Mouse (Mus musculus) heart, embryonic 13.5 days (tissue): Measurements from ENCODE around the gene Arhgap9. TPM values are rescaled to one million over a fixed set of nuclear protein-coding genes. Genes with fewer than 3 reads are reported as not detected.

Source experiments
- ATAC-seq: fragments of 200-750 bp; cut with Nextera tagmentation; 2 replicates; pipeline ENCODE4 v1.8.0; 2017; ENCODE audit warnings: moderate TSS enrichment; ENCODE audit not compliant: insufficient number of reproducible peaks, low FRiP score, low TSS enrichment; ENCODE audit errors: extremely low read depth
- H3K27ac ChIP-seq: fragments of 300-500 bp; sonication (generic); replicated peaks from 2 replicates; pipeline ENCODE4 v1.5.1; 2015; ENCODE audit warnings: moderate library complexity, mild to moderate bottlenecking, inconsistent platforms
- H3K27me3 ChIP-seq: fragments of 300-500 bp; sonication (generic); replicated peaks from 2 replicates; pipeline ENCODE4 v1.6.1; 2015; ENCODE audit warnings: mild to moderate bottlenecking, inconsistent platforms
- H3K36me3 ChIP-seq: fragments of 300-500 bp; sonication (generic); 2 replicates; pipeline ENCODE4 v1.6.1; 2015; ENCODE audit warnings: mild to moderate bottlenecking, inconsistent platforms
- H3K4me1 ChIP-seq: fragments of 300-500 bp; sonication (generic); 2 replicates; pipeline ENCODE4 v1.6.1; 2015; ENCODE audit warnings: inconsistent platforms
- H3K4me2 ChIP-seq: fragments of 300-500 bp; sonication (generic); 2 replicates; pipeline ENCODE4 v1.6.1; 2015; ENCODE audit warnings: inconsistent platforms, mild to moderate bottlenecking, moderate library complexity
- H3K4me3 ChIP-seq: fragments of 300-500 bp; sonication (generic); 2 replicates; pipeline ENCODE4 v1.5.1; 2015; ENCODE audit warnings: moderate library complexity, mild to moderate bottlenecking, inconsistent platforms
- H3K9ac ChIP-seq: fragments of 300-500 bp; sonication (generic); 2 replicates; pipeline ENCODE4 v1.6.1; 2015; ENCODE audit warnings: inconsistent platforms, mild to moderate bottlenecking, moderate library complexity
- H3K9me3 ChIP-seq: fragments of 300-500 bp; sonication (generic); 2 replicates; pipeline ENCODE4 v1.6.1; 2016; ENCODE audit warnings: inconsistent platforms
- WGBS: fragments of 180-500 bp; shearing (Covaris S2); methylation state at CpG from one replicate; pipeline ENCODE4 v1.1.7; 2015; ENCODE audit warnings: mixed read lengths; 5-methylcytosine and 5-hydroxymethylcytosine counted together
- polyA plus RNA-seq: library from polyadenylated mRNA; unstranded; fragments of >200 nt; fragmentation: Nextera tagmentation; extraction: Ambion mirVana; gene quantifications from 2 replicates; pipeline ENCODE4 v1.2.1, GENCODE M21; 2015

Arhgap9 gene
- polyA plus RNA-seq, 1 experiment from 2014 or later = 1.7 TPM

DNA sequence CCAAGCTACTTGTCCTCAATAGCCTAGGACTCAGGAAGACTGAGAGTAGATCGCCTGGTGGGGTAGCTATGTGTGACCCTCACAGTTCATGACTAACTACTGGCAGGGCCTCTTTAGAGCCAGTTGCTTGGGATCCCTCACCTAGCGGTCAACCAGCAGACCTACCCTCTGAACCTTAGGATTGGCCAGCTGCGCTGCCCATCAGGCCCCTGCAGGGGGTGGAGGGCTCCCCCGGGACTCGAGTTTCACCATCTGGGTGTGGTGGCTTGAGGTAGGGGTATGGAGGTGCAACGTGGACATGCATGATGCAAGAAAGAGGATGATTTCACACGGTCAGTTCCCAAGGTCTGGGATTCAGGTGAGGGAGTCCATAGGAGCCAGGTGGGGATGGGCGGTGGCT is 30.0 kb downstream of the Arhgap9 start:
- Histone ChIP-seq H3K9me3 (no peaks in the 10 kb centered on the region), H3K4me2 (no peak overlapping the region), H3K27me3 (peaks cover 35% of the 10 kb centered on the region), H3K36me3 (no peaks in the 10 kb centered on the region), H3K4me3 (no peak overlapping the region), H3K27ac (no peak overlapping the region), H3K9ac (no peak overlapping the region; the same call in 1 of the 2 replicates), H3K4me1 (peaks cover 11% of the 10 kb centered on the region; the same call in 1 of the 2 replicates)
- 57% methylated on average over 8 of the region's 8 CpGs for WGBS
- no peak for ATAC-seq

DNA sequence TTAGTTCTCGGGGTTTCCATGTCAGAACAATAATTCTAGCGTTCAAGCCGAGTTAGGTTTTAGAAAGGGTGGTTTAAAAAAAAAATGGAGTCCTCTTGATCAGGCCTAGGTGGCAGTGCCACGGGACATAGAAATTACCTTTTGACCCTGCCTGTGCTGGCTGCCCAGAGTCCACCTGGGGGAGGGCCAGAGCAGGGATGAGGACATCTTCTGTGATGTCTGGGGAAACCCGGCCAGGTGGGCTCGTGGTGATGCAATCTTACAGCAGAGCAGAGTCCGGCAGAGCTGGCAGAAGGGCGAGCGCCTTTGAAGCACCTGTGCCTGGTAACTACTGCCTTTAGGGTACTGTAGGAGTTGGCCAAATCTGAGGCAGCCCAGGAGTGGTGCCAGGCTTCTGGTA is 30.4 kb downstream of the Arhgap9 start:
- WGBS = 80% methylated on average over 9 of the region's 9 CpGs
- no peak for ATAC-seq
- no peaks in the 10 kb centered on the region for H3K9me3 ChIP-seq

DNA sequence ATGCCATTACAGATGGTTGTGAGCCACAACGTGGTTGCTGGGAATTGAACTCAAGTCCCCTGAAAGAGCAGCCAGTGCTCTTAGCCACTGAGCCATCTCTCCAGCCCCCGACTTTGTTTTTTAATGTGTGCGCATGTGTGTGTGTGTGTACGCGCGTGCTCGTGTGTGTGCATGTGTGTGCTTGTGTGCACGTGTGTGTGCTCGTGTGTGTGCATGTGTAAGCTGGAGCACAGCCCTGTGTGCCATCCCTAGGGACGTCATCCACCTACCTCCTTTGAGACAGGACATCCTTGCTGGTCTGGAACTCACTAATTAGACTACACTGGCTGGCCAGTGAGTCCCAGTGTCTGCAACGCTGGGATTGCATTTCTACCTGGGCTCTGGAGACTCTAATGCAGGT is 31.0 kb downstream of the Arhgap9 start:
- Histone ChIP-seq H3K9ac (no peak overlapping the region), H3K4me1 (peaks cover 11% of the 10 kb centered on the region; the same call in 1 of the 2 replicates), H3K27me3 (peaks cover 35% of the 10 kb centered on the region), H3K9me3 (no peaks in the 10 kb centered on the region), H3K27ac (no peak overlapping the region), H3K4me2 (no peak overlapping the region), H3K4me3 (no peak overlapping the region), H3K36me3 (no peaks in the 10 kb centered on the region)
- 85% methylated on average over 11 of the region's 11 CpGs for WGBS
- ATAC-seq = no peak

More for the DNA sequence above, 30.4 kb downstream of the Arhgap9 start:
- no peak overlapping the region for H3K9ac ChIP-seq
- peaks cover 35% of the 10 kb centered on the region for H3K27me3 ChIP-seq
- H3K4me3 ChIP-seq = no peak overlapping the region
- no peaks in the 10 kb centered on the region for H3K36me3 ChIP-seq
- peaks cover 11% of the 10 kb centered on the region; the same call in 1 of the 2 replicates for H3K4me1 ChIP-seq
- H3K4me2 ChIP-seq = no peak overlapping the region
- no peak overlapping the region for H3K27ac ChIP-seq

DNA sequence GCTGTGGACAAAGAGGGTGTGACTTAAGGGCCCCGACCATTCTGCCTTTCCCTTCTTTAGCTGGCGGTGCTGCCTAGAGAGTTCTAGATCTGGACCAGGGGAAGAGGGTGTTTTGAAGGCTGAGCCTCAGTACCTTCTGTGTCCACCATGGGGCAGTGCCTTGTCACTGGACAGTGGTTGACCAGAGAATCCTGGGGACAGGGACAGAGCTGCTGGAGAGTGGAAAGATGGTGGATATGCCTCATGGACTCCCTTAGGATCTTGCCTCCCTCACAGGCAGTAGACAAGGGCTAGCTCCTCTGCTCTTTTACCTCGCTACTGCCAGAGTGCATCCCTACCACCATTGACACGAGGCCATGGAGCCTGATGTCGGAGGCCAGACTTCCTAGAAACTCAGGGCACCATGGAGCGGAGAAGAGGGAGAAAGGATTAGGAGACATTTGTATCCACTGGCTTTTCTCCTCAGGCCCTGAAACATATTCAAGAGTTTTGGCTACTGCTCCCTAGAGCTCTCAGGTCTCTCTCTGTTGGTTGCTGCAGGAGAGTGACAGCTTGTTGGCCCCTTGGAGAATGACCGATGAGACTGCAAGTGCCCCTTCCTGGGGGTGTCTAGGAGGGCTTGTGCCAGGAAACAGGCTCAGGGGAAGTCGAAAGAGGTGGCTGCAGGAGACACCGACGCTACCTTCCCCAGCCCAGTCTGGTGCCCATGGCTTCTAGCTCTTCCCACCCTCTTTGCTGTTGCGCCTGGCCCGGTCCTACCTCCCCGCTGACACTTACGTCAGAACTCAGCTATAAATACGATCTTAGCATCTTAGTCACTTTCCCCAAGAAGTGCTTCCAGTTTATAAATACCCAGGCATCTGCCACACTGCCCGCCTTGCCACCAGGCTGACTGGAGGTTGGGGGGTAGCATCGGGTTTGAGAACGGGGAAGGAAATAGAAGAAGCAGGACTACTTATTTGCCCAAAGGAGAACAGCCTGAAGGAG is 32.4 kb downstream of the Arhgap9 start, which contains the start of gene Inhbe:
TSS of gene Inhbe (minus strand) at position 503 of the 987 bp plus-strand sequence.
- Histone ChIP-seq H3K36me3 (no peaks in the 10 kb centered on the region), H3K27ac (0 out of 2 replicates have a peak within 1 kb of the TSS, but pooled peaks have one; percentile 50), H3K27me3 (peaks cover 35% of the 10 kb centered on the region), H3K9me3 (no peaks in the 10 kb centered on the region), H3K4me2 (no peak within 1 kb of the TSS), H3K4me3 (no peak within 1 kb of the TSS), H3K4me1 (peaks cover 11% of the 10 kb centered on the region; the same call in 1 of the 2 replicates), H3K9ac (no peak within 1 kb of the TSS)
- no peak for ATAC-seq
- 63% methylated on average over 18 of the region's 18 CpGs for WGBS

DNA sequence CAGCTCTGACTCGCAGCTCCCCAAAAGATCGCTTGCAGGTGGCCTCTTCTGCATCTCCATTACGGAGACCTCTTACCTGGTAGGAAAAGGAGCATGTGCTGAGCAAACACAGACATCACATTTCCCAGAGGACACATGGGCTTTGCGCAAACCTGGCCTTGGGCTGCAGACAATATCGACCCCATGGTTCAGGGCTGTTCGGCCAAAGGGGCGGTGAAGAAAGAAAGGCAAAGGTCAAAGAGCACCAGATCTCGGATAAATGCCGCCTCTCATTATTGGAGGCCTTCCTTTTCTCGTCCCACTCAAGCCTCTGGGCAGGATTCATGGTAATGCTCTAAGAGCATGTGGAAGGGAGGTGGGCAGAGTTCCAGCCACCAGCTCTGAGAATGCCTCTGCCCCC is 33.6 kb downstream of the Arhgap9 start:
- no peak for ATAC-seq
- no peaks in the 10 kb centered on the region for H3K36me3 ChIP-seq
- no peaks in the 10 kb centered on the region for H3K9me3 ChIP-seq
- H3K9ac ChIP-seq = no peak overlapping the region
- H3K27ac ChIP-seq = no peak overlapping the region
- H3K27me3 ChIP-seq = peaks cover 35% of the 10 kb centered on the region
- peaks cover 11% of the 10 kb centered on the region; the same call in 1 of the 2 replicates for H3K4me1 ChIP-seq
- no peak overlapping the region for H3K4me3 ChIP-seq
- no peak overlapping the region for H3K4me2 ChIP-seq
- 72% methylated on average over 10 of the region's 10 CpGs for WGBS

DNA sequence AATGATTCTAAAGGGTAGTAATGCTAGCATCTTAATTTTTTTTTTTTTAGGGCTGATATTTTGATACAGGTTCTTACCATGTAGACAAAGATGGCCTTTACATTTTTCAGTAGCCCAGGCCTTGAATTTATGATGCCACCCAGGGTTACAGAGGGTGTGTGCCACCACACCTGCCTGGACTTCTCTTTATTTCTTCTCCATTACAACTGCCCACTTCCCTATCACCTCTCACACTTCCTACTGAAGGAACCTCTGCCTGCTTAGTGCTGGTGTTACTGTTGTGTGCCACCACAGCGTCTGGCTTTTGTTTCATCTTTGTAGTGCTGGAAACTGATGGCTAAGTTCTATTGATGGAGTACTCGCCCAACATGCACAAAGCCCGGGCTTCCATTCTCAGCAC is 39.0 kb downstream of the Arhgap9 start:
- no peak overlapping the region for H3K4me2 ChIP-seq
- no peaks in the 10 kb centered on the region for H3K9me3 ChIP-seq
- ATAC-seq = no peak
- no peak overlapping the region for H3K9ac ChIP-seq
- no peak overlapping the region for H3K4me3 ChIP-seq
- H3K27me3 ChIP-seq = peaks cover 8% of the 10 kb centered on the region; the same call in 1 of the 2 replicates
- no peak overlapping the region for H3K27ac ChIP-seq
- H3K4me1 ChIP-seq = no peaks in the 10 kb centered on the region
- H3K36me3 ChIP-seq = no peaks in the 10 kb centered on the region
- WGBS = 76% methylated on average over 3 of the region's 3 CpGs

DNA sequence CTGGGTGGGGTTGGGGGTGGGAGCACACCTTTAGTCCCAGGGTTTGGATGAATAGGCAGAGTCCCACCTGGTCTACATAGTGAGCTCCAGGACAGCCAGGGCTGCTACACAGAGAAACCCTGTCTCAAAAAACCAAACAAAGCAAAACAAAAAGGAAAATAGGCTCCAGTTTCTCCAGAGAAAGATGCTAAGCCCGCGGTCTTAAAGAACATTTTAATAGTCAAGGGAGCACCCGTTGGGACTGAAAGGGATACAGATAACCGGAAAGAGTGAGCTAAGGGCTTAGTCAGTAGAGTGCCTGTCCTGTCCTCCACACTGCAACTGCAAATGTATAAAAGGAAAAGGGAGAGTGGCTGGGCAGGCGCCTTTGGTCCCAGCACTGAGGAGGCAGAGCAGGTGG is 45.4 kb downstream of the Arhgap9 start:
- 65% methylated on average over 5 of the region's 5 CpGs for WGBS
- H3K36me3 ChIP-seq = no peaks in the 10 kb centered on the region
- ATAC-seq = no peak
- H3K9ac ChIP-seq = no peak overlapping the region
- H3K27ac ChIP-seq = no peak overlapping the region
- no peaks in the 10 kb centered on the region for H3K4me1 ChIP-seq
- H3K4me3 ChIP-seq = no peak overlapping the region
- no peaks in the 10 kb centered on the region for H3K9me3 ChIP-seq
- H3K4me2 ChIP-seq = no peak overlapping the region
- peaks cover 5% of the 10 kb centered on the region; the same call in 1 of the 2 replicates for H3K27me3 ChIP-seq

DNA sequence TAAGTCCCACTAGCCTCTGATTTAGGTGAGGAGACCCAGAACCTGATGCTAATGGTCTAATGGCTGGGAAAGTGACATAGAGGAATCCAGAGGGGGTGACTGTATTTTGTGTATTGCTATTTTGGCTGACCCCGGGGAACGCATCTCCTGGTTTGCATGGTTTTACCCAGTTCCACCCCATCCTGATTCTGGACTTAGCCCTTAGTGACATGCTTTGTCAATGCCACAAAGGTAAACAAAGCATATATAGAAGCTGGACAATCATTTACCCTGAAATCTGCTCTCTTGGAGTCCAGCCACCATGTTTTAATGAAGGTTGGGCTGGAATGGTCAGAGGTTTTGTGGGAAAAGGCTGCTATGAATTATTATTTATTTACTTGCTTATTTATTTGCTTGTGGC is 46.5 kb downstream of the Arhgap9 start:
- no peak overlapping the region for H3K27ac ChIP-seq
- no peaks in the 10 kb centered on the region for H3K36me3 ChIP-seq
- 77% methylated on average over 2 of the region's 2 CpGs for WGBS
- H3K4me2 ChIP-seq = no peak overlapping the region
- H3K4me1 ChIP-seq = no peaks in the 10 kb centered on the region
- H3K27me3 ChIP-seq = peaks cover 5% of the 10 kb centered on the region; the same call in 1 of the 2 replicates
- no peak overlapping the region for H3K4me3 ChIP-seq
- H3K9me3 ChIP-seq = no peaks in the 10 kb centered on the region
- ATAC-seq = no peak
- H3K9ac ChIP-seq = no peak overlapping the region

DNA sequence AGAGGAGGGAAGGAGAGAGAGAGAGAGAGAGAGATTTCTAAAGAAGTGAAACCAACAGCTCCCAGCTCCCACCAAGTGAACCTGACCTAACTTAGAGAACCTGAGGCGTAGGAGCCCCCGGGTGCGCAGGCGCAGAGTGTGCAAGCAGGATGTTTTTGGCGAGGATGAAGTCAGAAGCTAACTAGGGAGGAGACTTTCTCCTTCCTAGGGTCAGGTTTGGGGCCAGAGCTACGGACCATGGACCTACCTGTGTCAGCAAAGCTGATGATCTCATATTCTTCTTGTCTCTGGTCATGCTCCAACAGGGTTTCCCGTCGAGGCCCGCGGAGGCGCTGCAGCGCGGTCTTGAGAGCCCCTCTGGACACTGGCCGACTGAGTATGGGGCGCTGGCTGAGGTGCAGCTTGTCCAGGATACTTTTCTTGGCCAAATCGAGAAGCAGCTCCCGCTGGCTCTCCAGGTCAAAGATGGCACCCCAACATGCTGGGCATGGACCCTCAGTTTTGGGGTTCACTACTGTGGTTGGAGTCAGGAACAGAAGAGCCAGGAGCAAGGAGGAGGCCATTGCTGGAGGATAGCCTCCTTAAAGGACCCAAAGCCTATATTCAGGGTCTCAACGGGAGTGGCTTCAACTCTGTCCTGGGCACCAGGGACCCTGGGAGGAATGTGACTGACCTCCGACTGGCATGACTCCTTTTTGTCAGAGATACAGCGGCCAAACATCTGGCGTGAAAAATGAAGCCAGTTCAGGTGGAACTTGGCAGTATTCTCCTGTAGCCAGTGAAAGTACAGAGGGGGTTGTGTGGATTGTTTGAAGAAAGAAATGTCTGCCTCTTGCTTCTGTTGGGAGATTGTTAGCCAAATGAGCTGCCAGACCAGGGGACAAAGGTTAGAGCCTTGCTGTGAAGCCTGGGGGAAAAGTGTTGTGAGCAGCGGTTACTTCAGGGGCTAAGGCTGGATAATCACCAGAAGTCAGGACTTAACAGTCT is 48.4 kb downstream of the Arhgap9 start, which contains the start of gene Inhbc:
TSS of gene Inhbc (minus strand) at position 598 of the 987 bp plus-strand sequence.
- Histone ChIP-seq H3K27ac (no peak within 1 kb of the TSS), H3K9me3 (no peaks in the 10 kb centered on the region), H3K36me3 (no peaks in the 10 kb centered on the region), H3K4me2 (no peak within 1 kb of the TSS), H3K4me3 (no peak within 1 kb of the TSS), H3K4me1 (no peaks in the 10 kb centered on the region), H3K9ac (no peak within 1 kb of the TSS), H3K27me3 (peaks cover 5% of the 10 kb centered on the region; the same call in 1 of the 2 replicates)
- WGBS = 64% methylated on average over 22 of the region's 22 CpGs
- ATAC-seq = no peak

DNA sequence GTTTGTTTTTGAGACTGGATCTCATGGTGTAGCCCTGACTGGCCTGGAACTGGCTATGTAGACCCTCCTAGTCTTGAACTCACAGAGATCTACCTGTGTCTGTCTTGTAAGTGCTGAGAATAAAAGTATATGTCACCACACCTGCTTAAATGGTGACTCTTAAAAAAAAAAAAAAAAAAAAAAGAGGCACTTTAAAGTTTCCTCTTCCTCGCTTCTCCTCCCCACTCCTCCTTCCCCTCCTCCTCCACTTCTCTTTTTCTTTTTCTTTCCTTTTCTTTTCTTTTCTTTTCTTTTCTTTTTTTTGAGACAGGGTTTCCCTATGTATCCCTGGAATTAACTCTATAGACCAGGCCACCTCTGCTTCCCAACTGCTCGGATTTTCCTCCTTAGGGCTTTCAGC is 49.3 kb downstream of the Arhgap9 start:
- no peak overlapping the region for H3K4me3 ChIP-seq
- H3K4me2 ChIP-seq = no peak overlapping the region
- peaks cover 5% of the 10 kb centered on the region; the same call in 1 of the 2 replicates for H3K27me3 ChIP-seq
- H3K36me3 ChIP-seq = no peaks in the 10 kb centered on the region
- no peak overlapping the region for H3K27ac ChIP-seq
- H3K4me1 ChIP-seq = no peaks in the 10 kb centered on the region
- H3K9ac ChIP-seq = no peak overlapping the region
- 75% methylated on average over 2 of the region's 2 CpGs for WGBS
- no peak for ATAC-seq
- 0 out of 2 replicates have a peak, but pooled peaks cover under 1% of the 10 kb centered on the region for H3K9me3 ChIP-seq
